Mouse (Mus musculus): ENCODE results near the gene Otop2.

The Otop2 gene

GRCm38 (mm10) chr11:115300745-115301144, 6.2 kb upstream of the Otop2 start:
- no peak for DNase-seq

GRCm38 (mm10) chr11:115301351-115301750, 5.6 kb upstream of the Otop2 start:
- no peak for DNase-seq

- no peak for DNase-seq
These were observed 3.8 kb upstream of the Otop2 start for GRCm38 (mm10) chr11:115303167-115303566.

- no peak for DNase-seq
These were observed 1.8 kb downstream of the Otop2 start for GRCm38 (mm10) chr11:115308781-115309180.

- DNase-seq = no peak
These were observed 7.3 kb downstream of the Otop2 start for GRCm38 (mm10) chr11:115314249-115314648.

DNA sequence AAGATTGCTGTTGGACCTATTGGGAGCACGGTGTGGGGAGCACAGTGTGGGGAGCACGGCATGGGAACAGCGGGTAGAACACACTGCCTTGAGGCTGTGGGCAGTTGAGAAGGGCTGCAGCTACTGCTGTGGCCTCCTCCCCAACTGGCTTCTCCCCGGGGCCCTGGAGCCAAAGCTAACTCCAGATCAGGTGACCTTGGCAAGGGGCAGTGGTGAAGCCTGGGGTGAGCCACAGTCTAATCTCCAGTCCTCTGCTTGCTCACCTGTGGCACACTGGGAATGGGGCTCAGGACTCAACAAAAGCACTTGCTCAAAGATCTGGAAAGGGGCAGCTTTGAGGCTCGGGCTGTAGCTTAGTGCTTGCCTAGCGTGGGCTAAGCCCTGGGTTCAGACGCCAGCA, 10.2 kb downstream of the Otop2 start:
- DNase-seq = no peak

GRCm38 (mm10) chr11:115318245-115319027, 11.5 kb downstream of the Otop2 start:
- no peak for DNase-seq

DNA sequence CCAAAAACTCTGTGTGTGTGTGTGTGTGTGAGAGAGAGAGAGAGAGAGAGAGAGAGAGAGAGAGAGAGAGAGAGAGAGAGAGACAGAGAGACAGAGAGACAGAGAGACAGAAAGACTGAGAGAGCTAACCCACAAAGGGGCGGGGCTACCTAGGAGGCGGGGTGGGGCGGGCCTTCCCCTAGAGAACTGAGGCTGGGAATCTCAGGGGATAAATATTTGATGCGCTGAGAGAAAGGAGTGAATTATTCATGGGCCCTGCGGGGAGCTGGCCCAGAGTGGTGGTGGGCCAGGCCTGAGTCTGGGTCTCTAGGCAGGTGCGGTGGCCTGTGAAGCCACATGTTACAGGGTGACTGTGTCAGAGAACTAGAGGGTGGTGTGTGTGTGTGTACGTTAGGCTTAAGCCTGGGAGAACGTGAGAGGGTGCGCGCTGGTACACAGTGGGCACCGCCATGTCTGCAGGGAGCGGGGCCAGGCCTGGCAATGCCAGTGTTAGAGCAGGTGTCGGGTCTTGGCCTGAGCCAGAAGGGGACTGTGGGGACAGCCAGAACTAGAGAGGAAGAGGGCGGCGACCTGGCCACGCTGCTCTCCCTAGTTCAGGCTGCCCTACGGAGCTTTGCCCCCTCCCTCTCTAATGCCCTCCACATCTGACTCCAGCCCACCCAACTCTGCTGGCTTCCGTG, 12.9 kb downstream of the Otop2 start:
- DNase-seq = no peak

GRCm38 (mm10) chr11:115321906-115322693, 15.1 kb downstream of the Otop2 start, which contains the start of gene Ush1g:
Gene Ush1g, minus strand, starts transcription at chr11:115322041.
- peak; percentile 62 for DNase-seq

- DNase-seq = no peak
These were observed 16.4 kb downstream of the Otop2 start for GRCm38 (mm10) chr11:115323354-115323753.

- no peak for DNase-seq
These were observed 19.8 kb downstream of the Otop2 start for GRCm38 (mm10) chr11:115326730-115327129.

DNA sequence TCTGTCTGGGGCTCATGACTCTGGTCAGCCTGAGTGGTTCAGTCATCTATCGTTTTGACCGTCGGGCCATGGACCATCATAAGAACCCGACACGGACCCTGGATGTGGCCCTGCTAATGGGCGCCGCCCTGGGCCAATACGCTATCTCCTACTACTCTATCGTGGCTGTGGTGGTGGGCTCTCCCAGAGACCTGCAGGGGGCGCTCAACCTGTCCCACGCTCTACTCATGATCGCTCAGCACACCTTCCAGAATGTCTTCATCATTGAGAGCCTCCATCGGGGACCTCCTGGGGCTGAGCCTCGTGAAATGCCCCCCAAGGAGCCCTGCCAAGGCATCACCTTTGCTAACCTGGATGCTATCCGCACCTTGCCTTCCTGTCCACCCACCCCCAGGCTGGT, 22.4 kb downstream of the Otop2 start:
- peak; percentile 45 for DNase-seq

DNA sequence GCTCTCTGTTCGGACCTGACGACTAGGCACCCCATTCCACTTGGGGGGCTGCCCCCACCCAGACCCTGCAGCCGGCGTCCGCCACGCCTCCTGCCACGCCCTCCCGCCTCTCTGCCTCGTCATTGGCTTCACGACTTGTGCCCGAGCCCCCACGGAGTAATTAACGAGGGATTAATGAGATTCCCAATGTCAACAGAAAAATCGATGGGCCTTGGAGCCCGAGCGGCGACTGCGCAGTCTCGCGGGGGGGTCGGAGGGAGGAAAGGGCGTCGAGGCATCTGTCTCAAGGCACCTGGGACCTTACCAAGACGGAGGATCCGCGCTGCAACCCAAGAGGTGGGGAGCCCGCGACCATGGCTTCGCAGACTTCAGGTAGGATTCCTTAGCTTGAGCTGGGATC, 27.6 kb downstream of the Otop2 start, which contains the start of gene Otop3:
Gene Otop3 (plus strand): TSS at position 201 of the 400 bp plus-strand sequence.
- no peak for DNase-seq

GRCm38 (mm10) chr11:115335223-115335622, 28.3 kb downstream of the Otop2 start:
- DNase-seq = no peak

DNA sequence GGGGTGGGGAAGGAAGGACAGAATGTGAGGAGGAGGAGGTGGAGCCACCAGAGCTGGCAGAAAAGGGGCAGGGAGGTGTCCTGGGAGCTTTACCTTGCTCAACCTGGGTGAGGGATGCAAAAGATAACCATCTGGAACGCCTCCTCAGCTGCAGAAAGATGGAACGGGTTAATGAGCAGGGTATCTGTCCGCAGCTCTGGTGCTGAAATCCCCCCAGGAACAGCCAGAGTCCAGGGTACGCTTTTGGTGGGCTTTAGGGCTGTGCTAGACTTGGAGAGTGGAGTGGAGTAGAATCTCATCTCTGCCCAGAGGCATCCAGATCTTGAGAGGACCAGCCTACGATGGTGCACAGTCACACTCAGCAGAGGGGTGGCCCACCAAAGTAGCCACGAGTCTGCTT, 29.2 kb downstream of the Otop2 start:
- no peak for DNase-seq

- no peak for DNase-seq
These were observed 30.4 kb downstream of the Otop2 start for GRCm38 (mm10) chr11:115337350-115337749.

DNA sequence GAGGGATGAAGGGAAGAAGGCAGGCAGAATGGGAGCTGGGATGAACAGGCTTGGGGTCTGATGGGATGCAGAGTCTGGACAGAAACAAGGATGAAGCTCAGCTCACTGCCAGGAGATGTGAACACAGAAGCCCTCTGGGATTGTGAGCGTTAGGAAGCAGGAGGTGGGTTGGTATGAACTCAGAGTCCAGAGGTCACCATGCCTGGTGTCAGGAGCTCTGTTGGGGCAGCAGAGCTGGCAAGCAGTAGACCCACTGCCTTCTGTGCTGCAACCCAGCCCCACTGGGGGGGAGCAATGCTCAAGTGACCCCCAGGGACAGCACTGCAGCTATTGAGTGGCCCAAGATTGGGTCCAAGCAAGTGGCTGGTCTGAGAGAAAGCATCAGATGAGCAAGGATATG, 30.9 kb downstream of the Otop2 start:
- no peak for DNase-seq

GRCm38 (mm10) chr11:115341246-115341645, 34.3 kb downstream of the Otop2 start:
- DNase-seq = no peak

DNA sequence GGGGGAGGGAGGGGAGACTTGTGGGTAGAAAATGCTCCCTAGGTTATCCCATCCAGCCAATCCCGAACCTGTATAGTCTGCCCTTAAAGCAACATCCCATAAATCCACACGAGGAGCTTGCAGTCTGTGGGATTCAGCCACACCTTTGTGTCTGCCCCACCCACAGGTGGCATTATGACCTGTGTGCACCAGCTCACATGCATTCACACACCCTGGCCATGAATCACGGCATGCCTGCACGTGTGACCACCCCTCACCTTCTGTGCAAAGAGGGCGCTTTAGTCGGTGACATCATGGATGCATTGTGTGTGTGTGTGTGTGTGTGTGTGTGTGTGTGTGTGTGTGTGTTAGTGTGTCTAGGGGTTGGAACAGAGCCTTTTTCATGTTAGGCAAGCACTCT, 34.9 kb downstream of the Otop2 start:
- DNase-seq = no peak

GRCm38 (mm10) chr11:115344967-115345366, 38.0 kb downstream of the Otop2 start:
- DNase-seq = peak; percentile 45

DNA sequence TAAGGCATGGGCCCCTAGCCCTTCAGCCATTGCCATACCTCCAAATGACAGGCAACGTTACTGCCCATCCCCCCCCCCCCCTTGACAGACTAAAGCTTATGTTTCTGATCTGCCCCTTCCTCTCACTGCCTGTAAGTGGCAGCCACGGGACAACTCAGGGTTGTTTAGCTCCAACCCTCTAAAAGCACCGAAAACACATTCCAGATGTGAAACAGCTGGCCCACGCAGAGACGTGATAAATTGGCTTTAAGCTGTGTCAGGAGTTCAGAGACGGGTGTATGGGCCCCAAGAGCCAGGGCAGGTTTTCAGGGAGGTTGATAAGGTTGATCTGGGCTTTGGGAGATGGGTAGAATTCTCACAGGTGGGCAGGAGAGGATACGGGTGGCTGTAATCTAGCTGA, 38.6 kb downstream of the Otop2 start:
- DNase-seq = no peak

DNA sequence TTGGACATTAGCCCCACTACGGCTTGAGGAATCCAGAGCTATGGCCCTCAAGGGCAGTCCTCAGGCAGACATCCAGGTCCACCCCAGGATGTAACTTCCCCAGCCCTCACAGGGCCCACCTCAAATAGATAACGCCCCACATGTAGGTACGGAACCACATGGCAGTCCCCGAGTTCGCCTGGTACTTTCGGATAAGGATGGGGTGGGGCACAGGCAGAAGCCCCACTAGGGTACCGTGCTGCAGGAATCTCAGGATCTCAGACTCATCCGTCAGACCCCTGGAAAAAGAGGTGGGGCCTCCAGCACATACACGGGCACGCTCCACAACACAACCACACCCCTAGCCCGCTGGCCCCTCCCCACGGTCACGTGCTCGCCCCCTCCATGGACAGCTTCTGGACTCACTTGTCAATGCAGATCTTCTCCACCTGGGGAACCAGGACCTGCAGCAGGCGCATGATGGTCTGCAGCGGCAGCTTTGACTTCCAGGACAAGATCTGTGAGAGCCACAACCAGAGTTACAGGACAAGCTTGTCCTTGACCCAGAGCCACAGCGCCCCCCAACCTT, 41.8 kb downstream of the Otop2 start:
- no peak for DNase-seq

DNA sequence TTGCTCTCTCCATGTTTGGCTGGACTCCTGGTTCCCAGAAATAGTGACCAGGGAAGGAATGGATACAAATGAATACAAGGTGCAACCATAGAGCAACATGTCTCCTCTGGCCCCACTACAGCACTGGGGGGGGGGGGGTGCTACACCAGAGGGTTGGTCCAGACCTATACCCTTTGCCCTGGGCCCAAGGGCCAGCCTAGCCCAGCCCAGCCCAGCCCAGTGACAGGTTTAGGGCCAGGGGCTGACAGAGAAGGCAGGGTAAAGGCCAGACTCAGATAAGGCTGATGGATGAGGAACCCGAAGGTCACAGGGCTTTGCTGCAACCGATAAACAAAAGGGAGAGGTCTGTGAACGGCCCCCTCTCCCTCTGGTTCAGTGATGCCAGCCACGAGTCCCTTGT, 43.0 kb downstream of the Otop2 start:
- DNase-seq = no peak
